Mouse (Mus musculus) thymus, postnatal 4 days (tissue): ENCODE data around the gene Nrxn3.

Source experiments
- DNase-seq: peaks from one replicate; pipeline ENCODE4 v3.0.0; 2021

The Nrxn3 gene

DNA sequence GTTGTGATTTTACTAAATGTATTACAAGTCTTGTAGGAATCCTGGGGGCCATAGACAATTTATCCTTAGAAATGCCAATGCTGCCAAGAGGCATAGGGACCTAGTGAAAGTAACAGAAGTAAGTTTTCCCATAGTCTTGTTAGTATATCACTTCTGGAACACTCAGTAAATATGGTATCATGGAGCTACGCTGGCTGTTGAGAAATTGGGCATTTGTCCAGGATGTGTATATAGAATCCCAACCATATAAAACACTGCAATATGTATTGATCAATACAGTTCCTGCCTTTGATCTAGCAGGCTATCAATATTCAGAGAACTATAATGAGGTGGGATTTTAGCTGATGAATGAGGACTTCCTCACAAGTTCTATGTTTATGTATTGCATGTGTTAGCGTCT is 1107.3 kb downstream of the Nrxn3 start:
- no peak for DNase-seq

- DNase-seq = no peak
Measured at GRCm38 (mm10) chr12:89830350-89830749, 1107.7 kb downstream of the Nrxn3 start.

DNA sequence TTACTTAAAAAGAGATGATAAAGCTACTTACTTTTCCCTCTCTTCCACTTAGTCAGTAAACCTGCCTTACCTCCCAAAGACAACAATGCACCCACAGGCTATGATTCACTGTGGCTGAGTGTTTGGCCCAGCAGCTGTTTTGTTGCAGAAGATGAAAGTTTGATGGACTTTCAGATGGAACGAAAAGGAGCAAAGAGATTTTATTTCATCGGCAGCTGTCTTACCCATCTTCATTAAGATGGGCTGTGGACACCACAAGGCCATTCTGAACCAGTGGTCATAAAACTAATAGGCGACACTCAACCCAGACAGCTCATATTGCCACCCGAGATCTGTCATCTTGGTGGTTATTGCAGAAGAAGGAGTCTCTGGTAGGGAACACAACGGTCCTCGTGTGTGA is 1108.6 kb downstream of the Nrxn3 start:
- DNase-seq = no peak

DNA sequence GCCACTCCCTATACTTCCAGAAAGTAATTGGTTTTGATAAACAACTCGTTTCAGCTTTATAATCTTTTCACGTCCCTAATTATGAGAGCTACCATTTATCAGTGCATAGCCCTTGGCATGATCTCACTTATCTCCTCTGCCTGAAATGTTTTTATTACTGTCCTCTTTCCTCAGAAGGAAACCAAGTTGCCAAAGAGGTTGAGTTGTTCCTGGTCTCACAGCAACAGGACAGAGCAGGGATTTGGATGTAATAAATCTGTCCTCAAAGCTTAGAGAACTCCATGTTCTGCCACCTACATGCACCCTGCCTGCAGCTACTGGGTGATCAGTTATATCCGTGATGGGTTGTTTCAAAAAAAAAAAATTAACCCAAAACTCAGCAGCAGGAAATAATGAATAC is 1113.6 kb downstream of the Nrxn3 start:
- DNase-seq = no peak

- no peak for DNase-seq
Measured at GRCm38 (mm10) chr12:89842861-89843260, 1120.2 kb downstream of the Nrxn3 start.

DNA sequence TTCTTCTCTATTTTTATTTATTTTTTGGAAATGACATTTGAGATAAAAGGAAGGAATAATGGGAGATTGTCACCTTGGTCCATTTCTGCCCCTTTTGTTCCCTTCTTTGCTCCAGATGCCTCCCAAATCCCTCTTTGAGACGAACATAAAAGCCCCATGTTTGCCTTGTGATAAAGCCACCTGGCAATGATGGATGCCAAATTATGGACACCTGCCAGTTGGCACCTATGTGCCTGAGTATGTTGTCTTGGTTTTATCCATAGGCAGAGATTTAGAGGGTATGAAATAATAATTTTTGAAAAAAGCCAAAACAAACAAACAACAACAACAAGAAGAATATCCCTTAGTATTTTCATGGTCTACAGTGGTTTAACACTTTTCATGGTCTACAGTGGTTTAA is 1125.4 kb downstream of the Nrxn3 start:
- DNase-seq = no peak

- DNase-seq = no peak
Measured at GRCm38 (mm10) chr12:89854355-89854754, 1131.7 kb downstream of the Nrxn3 start.

- DNase-seq = no peak
Measured at GRCm38 (mm10) chr12:89867124-89867523, 1144.4 kb downstream of the Nrxn3 start.

- DNase-seq = no peak
Measured at GRCm38 (mm10) chr12:89882617-89883370, 1160.1 kb downstream of the Nrxn3 start.

- no peak for DNase-seq
Measured at GRCm38 (mm10) chr12:89884576-89884975, 1161.9 kb downstream of the Nrxn3 start.

DNA sequence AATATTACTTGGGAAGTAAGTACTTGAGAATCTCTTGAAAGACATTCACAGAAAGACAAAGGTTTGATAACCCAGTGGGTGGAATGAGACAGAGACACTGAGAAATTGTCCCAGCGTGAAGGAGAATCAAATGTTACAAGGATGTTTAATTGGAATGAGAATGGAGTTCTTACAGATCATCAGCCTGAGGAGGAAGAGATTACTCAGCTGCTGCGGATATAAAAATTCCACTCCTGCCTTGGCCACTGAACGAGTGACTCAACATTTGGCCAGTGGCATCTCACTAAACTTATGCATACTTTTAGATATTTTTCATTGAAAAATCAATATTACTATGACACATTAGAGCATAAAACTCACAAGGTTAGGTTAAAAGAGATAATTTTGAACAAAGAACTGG is 1166.0 kb downstream of the Nrxn3 start:
- no peak for DNase-seq

DNA sequence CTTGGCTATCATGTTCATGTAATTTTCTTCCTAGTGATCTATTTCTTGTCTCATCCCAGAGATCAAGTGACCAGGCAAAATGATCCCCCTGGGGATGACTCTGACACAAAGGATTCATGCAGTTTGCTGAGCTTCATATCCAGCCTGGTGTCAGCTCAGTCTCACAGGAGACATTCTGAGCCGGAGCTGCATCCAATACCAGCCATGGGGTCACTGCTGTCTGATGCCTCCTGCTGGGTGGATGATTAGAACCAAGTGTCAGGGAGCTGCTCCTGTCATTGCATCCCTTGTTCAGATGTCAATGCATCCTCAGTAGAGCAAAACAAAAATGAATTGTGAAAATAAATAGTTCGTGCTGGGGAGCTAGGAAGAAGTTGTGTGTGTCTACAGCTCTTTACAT is 1174.2 kb downstream of the Nrxn3 start:
- DNase-seq = no peak

GRCm38 (mm10) chr12:89909578-89909977 is 1186.9 kb downstream of the Nrxn3 start:
- DNase-seq = no peak

- no peak for DNase-seq
Measured at GRCm38 (mm10) chr12:89918138-89918829, 1195.6 kb downstream of the Nrxn3 start.

- no peak for DNase-seq
Measured at GRCm38 (mm10) chr12:89932338-89932737, 1209.7 kb downstream of the Nrxn3 start.

DNA sequence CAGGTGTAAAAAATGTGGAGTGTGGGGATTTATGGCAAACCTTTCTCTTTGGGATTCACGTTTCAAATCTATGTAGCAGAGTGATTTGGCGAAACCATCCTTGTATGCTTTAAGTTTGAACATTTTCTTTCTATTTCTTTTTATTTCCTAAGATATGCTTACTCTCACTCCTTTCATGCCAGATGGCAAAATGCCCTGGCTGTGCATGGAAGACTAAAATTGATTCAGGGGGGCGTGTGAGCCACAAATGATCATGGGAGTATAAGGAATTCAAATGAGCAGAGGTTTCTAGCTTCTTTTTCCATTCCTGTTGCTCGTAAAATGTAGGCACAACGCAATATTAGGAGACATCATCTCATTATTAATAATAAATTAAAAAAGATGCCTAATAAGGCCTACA is 1211.0 kb downstream of the Nrxn3 start:
- no peak for DNase-seq

DNA sequence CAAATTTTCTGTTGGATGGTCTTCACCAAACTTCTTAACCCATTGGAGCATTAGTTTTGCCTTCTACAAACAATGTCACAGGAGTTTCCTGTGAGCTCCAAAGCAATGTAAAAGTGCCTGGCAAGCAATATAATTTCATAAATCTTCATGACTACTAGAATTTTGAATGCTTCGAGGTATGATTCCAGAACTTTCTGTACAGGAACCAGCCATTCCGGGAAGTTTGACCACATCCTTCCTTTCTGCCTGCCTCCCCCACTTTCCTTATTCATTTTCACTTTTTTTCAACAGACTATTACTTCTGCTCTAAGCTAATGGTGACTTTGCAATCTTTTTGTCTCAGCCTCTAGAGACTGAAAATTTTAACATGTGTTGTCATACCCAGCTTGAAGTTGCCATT is 1218.1 kb downstream of the Nrxn3 start:
- DNase-seq = no peak

DNA sequence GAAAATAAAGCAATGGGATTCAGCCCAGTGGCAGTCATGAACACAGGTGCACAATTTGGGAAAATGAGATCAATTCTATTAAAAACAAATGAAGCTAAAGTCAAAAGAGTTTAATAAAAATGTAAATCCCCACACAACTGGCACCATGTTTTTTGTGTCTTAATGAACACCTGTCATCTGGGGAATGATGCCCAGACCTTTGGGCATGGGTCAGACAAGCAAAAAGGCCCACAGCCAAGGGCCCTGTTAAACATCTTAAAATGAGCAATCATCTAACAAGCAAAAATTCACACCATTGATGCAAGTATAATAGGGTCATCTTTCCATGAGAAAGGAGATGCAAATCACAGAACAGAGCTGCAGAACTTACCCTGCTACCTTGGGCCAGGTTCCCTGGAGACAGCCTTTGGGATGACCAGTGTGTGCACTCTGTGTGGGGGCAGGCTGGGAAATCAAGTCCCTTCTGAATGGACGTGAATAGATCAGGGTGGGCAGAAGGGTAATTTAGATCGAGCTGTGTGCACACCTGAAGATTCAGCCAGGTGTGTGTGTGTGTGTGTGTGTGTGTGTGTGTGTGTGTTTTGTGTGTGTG is 1223.3 kb downstream of the Nrxn3 start:
- DNase-seq = no peak

DNA sequence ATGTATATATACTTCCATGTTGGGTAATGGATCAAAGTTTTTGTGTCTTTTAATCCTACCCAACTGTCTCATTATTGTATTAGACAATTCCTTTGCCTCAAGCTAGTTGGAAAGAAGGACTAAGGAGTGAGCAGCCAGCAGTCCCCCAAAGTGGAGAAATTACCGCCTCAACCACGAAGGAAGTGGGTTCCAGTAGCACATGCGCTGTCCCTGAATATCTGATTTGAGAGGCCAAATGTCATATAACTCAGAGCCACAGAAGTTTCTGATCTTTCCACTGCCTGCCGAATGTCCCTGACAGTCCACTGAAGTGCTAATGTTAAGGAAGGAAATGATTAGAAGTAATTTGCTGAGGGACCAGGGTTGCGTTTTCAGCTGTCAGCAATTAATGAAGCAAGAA is 1223.8 kb downstream of the Nrxn3 start:
- DNase-seq = no peak

DNA sequence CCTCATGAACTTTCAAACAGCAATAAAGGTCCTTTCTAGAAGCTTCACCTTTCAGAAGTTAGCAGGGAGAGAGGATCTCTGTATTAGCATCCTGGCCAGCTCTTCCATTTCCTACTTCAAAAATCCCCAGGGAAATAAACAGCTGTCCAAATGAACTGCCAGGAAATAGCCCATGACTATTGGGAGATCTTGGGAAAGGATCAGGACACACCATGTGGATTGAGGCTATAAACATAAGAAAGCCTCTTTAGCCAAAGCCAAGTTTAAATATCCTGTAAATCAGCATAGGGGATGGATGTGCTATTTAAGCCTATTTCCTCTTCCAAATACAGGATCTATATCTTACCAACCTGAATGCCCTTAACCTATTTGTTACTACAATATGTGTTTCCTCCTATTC is 1230.6 kb downstream of the Nrxn3 start:
- DNase-seq = no peak

- no peak for DNase-seq
Measured at GRCm38 (mm10) chr12:89953649-89954048, 1231.0 kb downstream of the Nrxn3 start.

DNA sequence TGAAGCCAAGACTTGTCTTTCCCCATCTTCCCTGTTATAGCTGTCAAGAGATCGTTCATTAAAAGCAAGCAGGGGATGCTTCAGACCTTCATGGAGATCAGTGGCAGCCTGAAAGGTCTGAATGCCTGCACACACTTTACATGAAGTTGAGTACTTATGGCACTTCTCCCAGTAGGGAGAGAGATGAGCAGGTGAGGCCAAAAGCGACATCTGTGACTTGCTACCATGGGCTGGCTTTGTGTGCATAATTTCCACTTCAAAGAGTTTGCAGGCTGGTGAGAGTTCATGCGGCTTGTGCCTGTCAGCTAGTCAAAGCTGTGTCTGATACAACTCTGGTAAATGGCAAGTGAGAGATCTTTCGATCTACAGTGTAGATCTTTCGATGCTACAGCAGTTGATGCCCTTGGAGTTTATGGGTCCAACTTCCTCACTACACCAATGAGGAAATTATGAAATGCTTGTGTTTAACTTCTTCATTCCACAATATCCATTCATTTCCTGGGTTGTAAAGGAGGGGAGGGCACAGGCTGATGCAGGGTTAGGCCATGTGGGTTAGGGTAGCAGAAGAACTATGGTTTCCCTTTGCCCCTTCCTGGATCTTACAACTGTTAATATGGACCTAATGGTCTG is 1231.9 kb downstream of the Nrxn3 start:
- peak; percentile 5 for DNase-seq

DNA sequence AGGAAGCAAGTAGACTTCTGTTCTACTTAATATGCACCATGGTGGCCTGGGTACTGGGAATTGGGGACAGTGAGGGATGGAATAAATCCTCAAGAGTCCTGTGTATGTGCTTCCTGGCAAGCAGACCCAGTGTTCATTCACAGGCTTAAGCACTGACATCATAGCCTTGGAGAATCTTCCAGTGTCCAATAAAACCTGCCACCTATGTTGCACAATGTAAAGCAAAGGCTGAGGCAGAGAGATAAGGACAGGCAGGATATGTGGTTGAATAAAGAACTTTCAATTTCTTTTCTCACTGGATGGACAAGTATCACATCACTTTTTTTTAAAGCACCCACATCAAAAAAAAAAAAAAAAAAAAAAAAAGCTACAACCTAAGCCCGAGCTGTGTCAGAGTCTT is 1240.4 kb downstream of the Nrxn3 start:
- DNase-seq = no peak

GRCm38 (mm10) chr12:89976648-89977047 is 1254.0 kb downstream of the Nrxn3 start:
- DNase-seq = no peak
